Mouse (Mus musculus) G1E (cell line): ENCODE measurements around the gene Ptprj. TPM values are rescaled to one million over a fixed set of nuclear protein-coding genes. Genes with fewer than 3 reads are reported as not detected.

Experiments
- ATAC-seq: 2 replicates; pipeline ENCODE4 v1.8.0; 2016; ENCODE audit warnings: mild to moderate bottlenecking; ENCODE audit not compliant: insufficient number of reproducible peaks, poor library complexity, low FRiP score, severe bottlenecking; ENCODE audit errors: extremely low read depth
- DNase-seq: peaks from one replicate; pipeline ENCODE4 v3.0.0; 2012; ENCODE audit warnings: low spot score
- H3K27me3 ChIP-seq: 2 replicates; pipeline ENCODE4 v1.6.1; 2012; ENCODE audit warnings: mild to moderate bottlenecking, low read length, inconsistent platforms; ENCODE audit not compliant: insufficient read depth
- H3K36me3 ChIP-seq: replicated peaks from 2 replicates; pipeline ENCODE3; 2012; ENCODE audit warnings: mild to moderate bottlenecking, inconsistent platforms
- H3K4me1 ChIP-seq: 2 replicates; pipeline ENCODE4 v1.6.1; 2012; ENCODE audit warnings: low read depth, low read length, inconsistent platforms, mixed read lengths; ENCODE audit not compliant: insufficient read depth
- H3K4me3 ChIP-seq: 2 replicates; pipeline ENCODE4 v1.5.1; 2012; ENCODE audit warnings: low read depth, mild to moderate bottlenecking, inconsistent platforms, low read length, moderate library complexity, mixed read lengths
- H3K9me3 ChIP-seq: replicated peaks from 2 replicates; pipeline ENCODE4 v1.6.1; 2012; ENCODE audit warnings: inconsistent platforms
- CTCF ChIP-seq: IDR thresholded peaks from 2 replicates; pipeline ENCODE4 v1.5.1; 2012; ENCODE audit warnings: low read depth, low read length, inconsistent platforms, mixed read lengths
- GATA1 ChIP-seq: IDR thresholded peaks from 2 replicates; pipeline ENCODE4 v1.6.1; 2012; ENCODE audit warnings: borderline replicate concordance, low read length, inconsistent platforms, mixed read lengths
- GATA2 ChIP-seq: IDR thresholded peaks from 2 replicates; pipeline ENCODE4 v1.6.1; 2012; ENCODE audit warnings: low read depth, low read length, inconsistent platforms, borderline replicate concordance
- POLR2AphosphoS5 ChIP-seq: IDR thresholded peaks from 2 replicates; pipeline ENCODE4 v1.6.1; 2012; ENCODE audit warnings: low read depth, low read length, inconsistent platforms; ENCODE audit not compliant: insufficient replicate concordance
- TAL1 ChIP-seq: conservative IDR thresholded peaks from 2 replicates; pipeline ENCODE4 v1.6.1; 2012; ENCODE audit warnings: low read depth, low read length, inconsistent platforms, mixed read lengths
- polyA plus RNA-seq: library from polyadenylated mRNA; stranded (reverse); fragments of >175 nt; gene quantifications from 2 replicates; pipeline ENCODE4 v1.2.3, GENCODE M21; 2012
- total RNA-seq, 2 experiments: library from RNA; stranded (forward) in 1 of 2; stranded (reverse) in 1 of 2; fragments of 200-1000 nt in 1 of 2; fragments of >200 nt in 1 of 2; fragmentation: Nextera tagmentation in 1 of 2; gene quantifications; 2 replicates each; pipeline ENCODE4 v1.2.3; 2014 to 2017

Gene Ptprj
- total and polyA plus RNA-seq, 3 experiments = 0.02 to 0.44 TPM; not detected in 1

DNA sequence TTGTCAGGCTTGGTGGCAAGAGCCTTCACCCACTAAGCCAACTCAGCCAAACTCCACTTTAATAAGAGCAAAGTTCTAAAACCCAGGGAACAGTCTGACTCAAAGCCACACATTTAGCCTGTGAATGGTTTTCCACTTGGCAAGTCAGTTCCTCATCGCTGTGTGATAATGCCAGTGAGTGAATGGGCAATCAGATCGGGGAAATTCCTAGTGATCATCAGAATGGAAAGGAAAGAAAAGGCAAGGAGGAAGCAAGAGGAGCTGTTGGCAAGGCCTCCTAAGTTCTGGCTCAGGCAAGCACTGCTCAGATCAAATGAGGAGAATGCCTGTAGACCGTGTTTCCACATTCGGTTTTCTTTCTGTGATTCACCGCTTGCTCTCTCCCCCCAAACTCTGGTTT lies 35.2 kb downstream of the Ptprj start:
- Histone ChIP-seq H3K4me1 (no peaks in the 10 kb centered on the region), H3K36me3 (no peaks in the 10 kb centered on the region)

DNA sequence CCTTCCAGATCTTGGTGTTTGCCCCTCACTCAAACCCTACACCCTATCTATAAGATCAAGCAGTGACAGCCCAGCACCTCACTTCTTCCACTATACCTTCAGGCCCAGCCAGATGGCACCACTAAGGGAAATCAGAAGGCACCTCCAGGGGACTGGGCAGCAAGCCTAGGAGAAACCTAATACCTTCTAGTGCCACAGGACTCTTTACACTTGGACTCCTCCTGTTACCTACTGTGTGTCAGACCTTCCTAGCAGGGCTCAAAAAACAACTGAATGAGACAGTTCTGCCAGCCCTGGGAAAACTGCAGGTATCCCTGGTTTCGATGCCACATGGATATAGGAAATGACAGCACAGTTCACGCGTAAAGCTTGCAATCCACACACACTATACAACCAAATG lies 36.5 kb downstream of the Ptprj start:
- no peak for TF ChIP-seq GATA2
- TF ChIP-seq CTCF = no peak
- TF ChIP-seq POLR2AphosphoS5 = no peak
- no peak for TF ChIP-seq GATA1
- Histone ChIP-seq H3K27me3 (peaks cover 3% of the 10 kb centered on the region), H3K36me3 (no peaks in the 10 kb centered on the region), H3K9me3 (no peaks in the 10 kb centered on the region), H3K4me3 (no peak overlapping the region), H3K4me1 (no peaks in the 10 kb centered on the region)
- DNase-seq (no peak), ATAC-seq (no peak)

More for the DNA sequence above, 35.2 kb downstream of the Ptprj start:
- Histone ChIP-seq H3K27me3 (peaks cover 5% of the 10 kb centered on the region), H3K4me3 (no peak overlapping the region), H3K9me3 (no peaks in the 10 kb centered on the region)
- TF ChIP-seq TAL1 (no peak), POLR2AphosphoS5 (no peak)
- ATAC-seq = no peak
- no peak for DNase-seq

DNA sequence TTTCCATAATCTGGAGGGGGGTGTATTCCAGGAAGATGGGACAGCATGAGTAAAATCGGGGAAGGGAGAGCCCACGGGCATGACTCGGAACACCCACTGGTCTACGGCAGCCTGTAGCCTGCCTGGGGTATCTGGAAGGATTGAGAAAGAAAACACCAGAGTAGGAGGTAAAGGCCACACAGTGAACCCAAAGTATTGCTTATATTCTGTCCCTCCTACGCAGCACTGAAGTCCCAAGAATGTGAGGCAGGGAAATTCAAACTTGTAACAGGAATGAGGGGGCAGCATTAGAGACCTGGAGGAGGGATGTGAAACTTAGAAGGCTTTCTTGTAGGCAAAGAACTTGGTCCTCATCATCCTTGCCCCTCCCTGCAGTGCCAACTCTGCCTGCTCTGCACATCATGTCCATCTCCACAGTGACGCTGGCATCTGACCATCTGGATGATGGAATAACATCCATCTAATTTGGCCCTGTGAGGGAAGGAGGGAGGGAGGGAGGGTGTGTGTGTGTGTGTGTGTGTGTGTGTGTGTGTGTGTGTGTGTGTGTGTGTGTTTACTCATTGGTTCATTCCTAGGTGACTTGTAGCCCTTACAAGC lies 37.2 kb downstream of the Ptprj start:
- Histone ChIP-seq H3K4me3 (no peak overlapping the region), H3K9me3 (no peaks in the 10 kb centered on the region), H3K4me1 (no peaks in the 10 kb centered on the region), H3K36me3 (no peaks in the 10 kb centered on the region), H3K27me3 (peaks cover 3% of the 10 kb centered on the region)
- TF ChIP-seq GATA2 = no peak
- TF ChIP-seq POLR2AphosphoS5 = no peak
- TF ChIP-seq TAL1 = no peak
- TF ChIP-seq GATA1 = no peak
- TF ChIP-seq CTCF = no peak
- no peak for ATAC-seq
- DNase-seq = no peak

DNA sequence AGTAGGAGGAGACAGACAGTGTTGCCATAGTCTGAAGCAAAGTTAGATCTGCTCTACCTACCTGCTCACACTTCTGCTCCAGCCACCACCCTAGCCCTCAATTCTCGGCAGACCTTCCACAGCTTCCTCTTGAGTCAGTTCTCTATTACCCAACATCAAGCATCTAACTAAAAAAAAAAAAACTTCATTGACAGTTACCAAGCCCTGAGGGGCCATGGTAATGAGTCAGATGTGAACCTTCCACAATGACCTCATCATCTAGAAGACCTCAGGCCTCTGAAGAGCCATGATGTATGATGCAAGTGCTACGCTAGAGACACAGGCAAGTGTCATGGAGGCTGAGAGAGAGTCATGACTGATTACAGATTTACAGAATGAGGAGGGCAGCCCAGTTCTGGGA lies 37.8 kb downstream of the Ptprj start:
- ATAC-seq = no peak
- Histone ChIP-seq H3K9me3 (no peaks in the 10 kb centered on the region), H3K27me3 (peaks cover 3% of the 10 kb centered on the region), H3K36me3 (no peaks in the 10 kb centered on the region), H3K4me3 (no peak overlapping the region), H3K4me1 (no peaks in the 10 kb centered on the region)
- no peak for DNase-seq
- no peak for TF ChIP-seq GATA1
- no peak for TF ChIP-seq GATA2
- TF ChIP-seq POLR2AphosphoS5 = no peak
- no peak for TF ChIP-seq CTCF
- TF ChIP-seq TAL1 = no peak

DNA sequence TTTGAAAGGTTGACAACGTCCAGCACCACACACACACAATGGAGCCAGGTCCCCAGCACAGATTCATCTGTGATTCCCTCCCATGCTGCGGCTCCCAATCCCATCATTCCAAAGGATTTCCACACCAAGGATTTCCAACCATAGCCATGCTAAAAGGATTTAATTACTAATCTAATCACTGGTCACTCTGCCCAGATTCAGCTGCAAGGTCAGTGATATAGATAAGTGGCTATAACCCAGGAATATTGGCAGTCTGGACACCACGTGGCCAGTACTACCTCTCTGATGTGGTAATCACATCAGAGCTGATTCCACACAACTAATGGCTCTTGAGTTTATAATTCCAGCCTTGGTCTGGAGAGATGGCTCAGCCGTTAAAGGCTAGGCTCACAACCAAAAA lies 41.2 kb downstream of the Ptprj start:
- TF ChIP-seq CTCF (no peak), POLR2AphosphoS5 (no peak), GATA2 (no peak), TAL1 (no peak), GATA1 (no peak)
- no peak overlapping the region for H3K4me3 ChIP-seq
- ATAC-seq (no peak), DNase-seq (no peak)
- H3K36me3 ChIP-seq = no peaks in the 10 kb centered on the region
- H3K4me1 ChIP-seq = no peaks in the 10 kb centered on the region
- H3K27me3 ChIP-seq = peaks cover 13% of the 10 kb centered on the region
- H3K9me3 ChIP-seq = no peaks in the 10 kb centered on the region

DNA sequence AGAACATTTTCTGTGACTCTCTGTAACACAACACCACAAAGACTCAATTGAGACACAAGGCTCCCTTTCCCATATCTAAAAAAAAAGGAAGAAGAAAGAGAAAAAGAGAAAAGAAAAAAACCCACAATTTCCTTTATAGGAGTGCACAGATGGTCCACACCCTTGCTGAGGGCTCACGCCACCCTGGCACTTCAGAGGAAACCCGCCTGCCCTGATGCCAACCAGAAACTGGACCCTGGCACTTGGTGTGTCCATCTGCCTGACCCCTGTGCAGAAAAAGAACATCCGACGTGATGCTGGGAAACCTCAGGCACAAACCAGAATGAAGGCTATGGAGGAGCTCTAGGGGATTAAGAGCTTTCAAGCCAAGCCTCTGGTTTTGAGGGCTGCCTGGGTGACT lies 43.2 kb downstream of the Ptprj start:
- no peak overlapping the region for H3K4me3 ChIP-seq
- no peaks in the 10 kb centered on the region for H3K9me3 ChIP-seq
- H3K36me3 ChIP-seq = no peaks in the 10 kb centered on the region
- ATAC-seq (no peak), DNase-seq (no peak)
- no peaks in the 10 kb centered on the region for H3K4me1 ChIP-seq
- H3K27me3 ChIP-seq = peaks cover 16% of the 10 kb centered on the region
- TF ChIP-seq POLR2AphosphoS5 = no peak
- no peak for TF ChIP-seq TAL1
- TF ChIP-seq CTCF = no peak
- no peak for TF ChIP-seq GATA1
- no peak for TF ChIP-seq GATA2

DNA sequence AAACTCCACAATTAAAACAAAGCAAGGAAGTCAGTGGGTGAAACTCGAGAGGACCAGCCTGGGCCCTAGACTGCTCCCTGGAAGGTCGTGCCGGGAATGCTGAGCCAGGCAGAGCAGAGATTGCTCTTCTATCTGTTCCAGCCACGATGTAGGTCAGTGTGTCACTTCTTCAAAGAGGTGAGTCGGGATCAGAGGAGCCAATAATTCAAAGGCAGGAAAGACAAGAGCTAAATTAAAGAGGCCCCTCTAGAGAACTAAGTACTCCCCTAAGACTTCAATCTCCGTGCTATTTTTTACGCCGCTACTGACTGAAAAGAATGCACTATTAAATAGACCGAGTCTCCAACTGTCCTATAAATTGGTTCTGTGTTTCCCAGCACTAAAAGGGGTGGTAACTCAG lies 43.9 kb downstream of the Ptprj start:
- DNase-seq = no peak
- Histone ChIP-seq H3K4me1 (no peaks in the 10 kb centered on the region), H3K27me3 (peaks cover 16% of the 10 kb centered on the region), H3K9me3 (no peaks in the 10 kb centered on the region), H3K4me3 (no peak overlapping the region), H3K36me3 (no peaks in the 10 kb centered on the region)
- no peak for ATAC-seq
- TF ChIP-seq POLR2AphosphoS5 = no peak
- no peak for TF ChIP-seq CTCF
- no peak for TF ChIP-seq GATA1
- TF ChIP-seq TAL1 = no peak
- TF ChIP-seq GATA2 = no peak
